Mouse (Mus musculus): Measurements from ENCODE around the gene Hist1h4a. TPM values are rescaled to one million over a fixed set of nuclear protein-coding genes. Genes with fewer than 3 reads are reported as not detected.
A peak's percentile ranks its signal among the peaks of the same experiment; 100 is the strongest.
"Not testable (repeated sequence)": the region's sequence is repeated elsewhere in the genome, so short reads cannot be mapped to it uniquely, and the experiment has no call there.

The Hist1h4a gene
- total RNA-seq (2021): 10 to 100 TPM; 55.4 to 68.5 TPM
- long read RNA-seq, experiment 1: 0 reads
- long read RNA-seq, experiment 2: 0 reads

DNA sequence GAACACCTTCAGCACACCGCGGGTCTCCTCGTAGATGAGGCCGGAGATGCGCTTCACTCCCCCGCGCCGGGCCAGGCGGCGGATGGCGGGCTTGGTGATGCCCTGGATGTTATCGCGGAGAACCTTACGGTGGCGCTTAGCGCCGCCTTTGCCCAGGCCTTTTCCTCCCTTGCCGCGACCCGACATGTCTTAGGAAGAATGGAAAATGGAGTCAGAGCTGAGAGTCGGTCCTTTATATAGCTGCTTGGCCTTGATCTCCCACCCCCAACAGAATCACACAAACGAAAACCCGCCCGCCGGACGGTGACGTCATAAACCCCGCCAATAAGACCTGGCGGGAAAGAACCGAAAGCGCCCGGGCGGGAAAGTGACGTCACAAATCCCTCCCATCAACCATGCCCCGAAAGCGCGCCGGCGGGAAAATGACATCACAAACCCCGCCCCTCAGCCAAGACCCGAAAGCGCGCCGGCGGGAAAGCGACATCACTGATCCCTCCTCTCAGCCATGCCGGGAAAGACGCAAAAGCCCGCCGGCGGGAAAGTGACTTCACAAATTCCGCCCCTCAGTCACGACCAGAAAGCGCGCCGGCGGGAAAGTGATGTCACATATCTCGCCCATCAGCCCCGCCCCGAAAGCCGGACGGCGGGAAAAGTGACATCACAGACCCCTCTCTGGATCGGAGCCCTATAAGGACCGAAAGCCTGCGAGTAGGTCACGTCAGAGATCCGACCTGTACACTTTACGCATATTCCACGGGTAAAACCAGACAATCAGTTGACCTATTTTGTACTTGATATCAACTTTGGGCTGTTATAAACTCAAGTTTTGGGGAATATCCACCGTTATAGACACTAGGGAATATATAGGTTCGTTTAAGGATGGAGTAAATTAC is at the start of gene Hist1h4a:
Hist1h4a (minus strand) TSS at position 259 of the 893 bp plus-strand sequence.
- intact Hi-C loops (cut with DNase I; ENCODE audit: low total_unique reads): no loop called here
- peak; percentile 96 for DNase-seq

DNA sequence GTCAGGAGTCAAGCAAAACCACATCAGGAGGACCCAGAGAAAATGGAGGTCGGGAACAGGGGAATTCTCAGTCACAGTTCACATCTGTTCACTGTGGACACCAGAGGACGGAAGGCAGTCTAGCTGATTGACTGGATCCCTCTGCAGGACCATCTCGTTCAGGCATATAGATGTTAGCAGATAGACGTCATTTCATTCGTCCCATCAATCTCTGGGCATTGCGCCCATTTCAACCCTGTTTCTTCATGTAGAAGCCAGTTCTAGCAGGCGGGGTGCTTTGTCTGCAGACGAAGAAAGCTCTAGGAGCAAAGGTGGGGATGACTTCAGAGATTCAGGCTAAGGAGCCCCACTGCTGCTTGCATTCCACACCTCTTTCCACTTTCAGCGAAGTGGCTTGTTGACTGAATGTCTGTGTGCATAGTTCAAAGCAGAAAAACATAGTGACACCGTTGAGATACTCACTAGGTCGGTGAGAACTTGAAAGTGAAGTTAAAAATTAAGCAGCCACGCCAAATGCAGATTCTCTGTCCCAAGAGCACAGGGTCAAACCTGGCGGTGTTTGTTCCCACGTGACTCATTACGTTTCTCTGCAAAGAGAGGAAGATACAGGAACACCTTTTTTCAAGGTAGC is 45.5 kb upstream of the Hist1h4a start, which contains the start of gene Slc17a2:
Slc17a2 (plus strand) TSS at position 572 of the 631 bp plus-strand sequence.
- intact Hi-C loops (cut with DNase I; ENCODE audit: low total_unique reads): no loop called here
- no peak for DNase-seq

DNA sequence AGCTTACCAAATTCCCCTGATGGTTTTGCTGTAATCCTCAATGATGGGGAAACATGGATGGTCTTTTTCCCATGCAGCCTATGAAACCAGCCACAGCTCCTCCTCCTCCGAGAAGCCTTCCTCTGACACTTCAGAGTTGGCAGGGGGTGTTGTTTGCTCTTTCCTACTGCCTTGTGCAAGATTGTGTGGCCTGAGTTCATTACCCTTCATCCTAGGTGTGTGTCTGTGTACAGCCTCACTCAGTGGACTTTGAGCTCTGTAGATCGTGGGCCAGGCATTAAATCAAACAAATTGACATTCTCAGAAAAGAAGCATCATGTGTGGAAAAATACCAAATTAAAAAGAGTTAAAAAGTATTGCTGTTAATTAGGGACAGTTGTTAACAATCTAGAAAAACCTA is 43.5 kb upstream of the Hist1h4a start:
- DNase-seq: no peak
- intact Hi-C loops (cut with DNase I; ENCODE audit: low total_unique reads): no loop called here

GRCm38 (mm10) chr13:23799405-23799804 is 38.4 kb upstream of the Hist1h4a start:
- intact Hi-C loops (cut with DNase I; ENCODE audit: low total_unique reads): no loop called here
- DNase-seq: no peak

- intact Hi-C loops (cut with DNase I; ENCODE audit: low total_unique reads): no loop called here
- DNase-seq: peak; percentile 6
These were observed 31.5 kb upstream of the Hist1h4a start for GRCm38 (mm10) chr13:23792520-23792919.

DNA sequence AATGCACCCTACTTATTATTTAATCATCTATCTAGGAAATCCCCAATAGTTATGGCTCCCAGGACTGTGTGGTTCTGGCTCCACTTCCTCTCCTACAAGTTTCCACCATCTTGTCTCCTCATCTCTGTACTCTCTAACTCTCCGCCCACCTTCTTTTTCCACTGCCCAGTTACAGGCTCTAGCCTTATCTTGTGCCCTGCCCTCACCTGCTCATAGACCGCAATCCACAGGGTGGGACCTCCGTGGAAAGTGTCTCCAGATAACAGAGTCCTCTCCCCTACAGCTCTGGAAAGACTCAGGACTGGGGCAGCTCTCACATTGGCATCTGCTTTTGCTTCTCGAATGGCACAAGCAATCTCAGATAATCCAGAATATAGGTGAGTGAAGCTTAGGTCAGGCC is 18.0 kb upstream of the Hist1h4a start:
- DNase-seq: no peak
- intact Hi-C loops (cut with DNase I; ENCODE audit: low total_unique reads): no loop called here

DNA sequence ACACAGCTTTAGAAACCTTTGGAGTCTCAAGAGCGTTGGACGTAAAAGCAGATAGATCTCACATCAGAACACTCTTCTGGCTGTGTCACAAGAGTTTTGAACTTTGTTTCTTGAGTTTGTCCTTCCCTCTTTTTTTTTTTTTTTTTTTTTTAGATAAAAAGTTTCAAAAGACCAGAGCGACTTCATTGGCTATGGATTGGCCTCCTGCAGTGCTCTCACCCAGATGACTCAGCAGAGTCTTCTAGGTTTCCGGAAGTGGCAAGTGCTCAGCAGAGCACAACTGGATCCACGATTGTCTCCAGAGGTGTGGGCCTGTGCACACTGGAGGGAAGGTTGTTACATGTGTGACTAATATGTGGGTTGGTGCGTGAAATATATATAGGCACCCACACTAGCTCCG is 17.3 kb upstream of the Hist1h4a start:
- intact Hi-C loops (cut with DNase I; ENCODE audit: low total_unique reads): no loop called here
- DNase-seq: no peak

DNA sequence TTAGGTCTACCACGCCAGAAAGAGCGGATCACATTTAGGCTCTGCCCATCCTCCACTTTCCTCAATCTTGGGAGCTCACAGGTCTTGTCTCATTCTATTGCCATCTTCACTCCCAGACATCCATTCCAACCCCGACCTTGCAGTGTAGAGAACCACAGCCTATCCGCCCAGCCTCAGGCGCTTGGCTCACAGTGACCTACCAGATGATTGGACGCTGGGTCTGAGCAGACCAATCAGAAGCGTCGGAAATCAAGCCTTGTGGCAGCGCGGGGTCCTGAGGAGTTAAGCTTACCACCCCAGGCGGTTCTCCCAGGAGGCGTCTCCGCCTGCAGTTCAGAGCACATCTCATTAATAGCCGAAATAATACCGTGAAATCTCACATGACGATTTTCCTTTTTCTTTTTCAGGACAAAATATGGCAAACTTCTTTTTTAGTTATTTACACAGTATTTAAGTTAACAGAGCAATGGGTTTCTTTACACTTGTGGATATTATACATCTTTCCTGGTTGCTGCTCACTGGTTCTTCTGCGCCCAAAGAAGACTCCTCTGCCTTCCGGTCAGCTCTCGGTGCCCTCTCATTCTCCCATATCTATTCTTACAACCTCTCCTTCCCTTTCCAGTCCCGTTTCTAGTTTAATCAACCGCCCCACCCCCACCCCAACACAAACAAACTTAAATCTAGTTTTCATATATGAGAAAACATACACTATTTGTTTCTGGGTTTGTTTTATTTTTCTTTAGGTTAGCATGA is 11.7 kb upstream of the Hist1h4a start:
- intact Hi-C loops (cut with DNase I; ENCODE audit: low total_unique reads): no loop called here
- DNase-seq: peak; percentile 19

DNA sequence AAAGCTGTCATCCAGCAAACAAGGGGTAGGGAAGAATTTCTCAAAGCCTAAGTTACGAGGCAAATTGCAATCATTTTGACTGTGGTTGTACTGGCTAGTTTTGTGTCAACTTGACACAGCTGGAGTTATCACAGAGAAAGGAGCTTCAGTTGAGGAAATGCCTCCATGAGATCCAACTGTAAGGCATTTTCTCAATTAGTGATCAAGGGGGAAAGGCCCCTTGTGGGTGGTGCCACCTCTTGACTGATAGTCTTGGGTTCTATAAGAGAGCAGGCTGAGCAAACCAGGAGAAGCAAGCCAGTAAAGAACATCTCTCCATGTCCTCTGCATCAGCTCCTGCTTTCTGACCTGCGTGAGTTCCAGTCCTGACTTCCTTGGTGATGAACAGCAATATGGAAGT is 8.6 kb upstream of the Hist1h4a start, which contains the start of gene Trim38:
Trim38 (plus strand) TSS at position 301 of the 400 bp plus-strand sequence.
- intact Hi-C loops (cut with DNase I; ENCODE audit: low total_unique reads); DNase-seq: not testable (repeated sequence)

DNA sequence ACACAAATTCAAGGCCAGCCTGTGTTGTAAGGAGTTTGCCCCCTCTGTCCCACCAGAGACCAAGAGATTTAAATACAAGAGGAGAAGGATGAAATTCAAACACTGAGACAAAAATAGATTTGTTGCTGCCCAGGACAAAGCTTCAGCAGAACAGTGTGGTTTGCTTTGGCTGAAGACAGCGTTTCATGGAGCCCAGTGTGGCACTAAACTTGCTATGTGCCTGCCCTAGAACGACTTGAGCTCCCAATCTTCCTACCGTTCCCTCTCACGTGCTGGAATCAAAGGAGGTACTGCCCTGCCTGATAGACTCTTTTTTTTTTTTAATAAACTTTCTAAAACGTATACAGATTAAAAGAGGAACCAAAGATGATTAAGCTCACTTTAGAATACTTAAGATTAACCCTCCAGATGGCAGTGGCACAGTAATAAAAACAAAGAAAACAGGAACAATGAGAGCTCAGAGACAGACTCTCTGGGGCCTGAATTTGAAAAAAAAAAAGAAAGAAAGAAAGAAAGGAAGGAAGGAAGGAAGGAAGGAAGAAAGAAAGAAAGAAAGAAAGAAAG is 7.9 kb upstream of the Hist1h4a start:
- intact Hi-C loops (cut with DNase I; ENCODE audit: low total_unique reads): no loop called here
- no peak for DNase-seq

DNA sequence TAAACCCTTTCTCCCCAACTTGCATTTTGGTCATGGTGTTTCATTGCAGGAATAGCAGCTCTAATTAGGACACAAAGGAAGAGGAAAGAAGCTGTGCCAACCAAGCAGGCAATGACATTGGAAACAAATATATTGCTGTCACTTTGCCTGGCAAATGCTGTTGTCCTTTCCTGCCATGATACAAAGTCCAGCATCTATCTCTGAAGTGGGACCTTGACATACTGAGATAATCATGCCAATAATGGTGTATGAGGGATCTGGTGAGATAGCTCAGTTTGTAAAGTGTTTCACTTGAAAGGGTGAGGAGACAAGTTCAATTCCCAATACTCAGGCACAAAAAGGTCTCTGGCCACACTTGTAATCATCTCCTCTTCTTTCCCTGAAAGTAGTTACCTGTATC is 5.7 kb upstream of the Hist1h4a start:
- intact Hi-C loops (cut with DNase I; ENCODE audit: low total_unique reads): no loop called here
- no peak for DNase-seq

DNA sequence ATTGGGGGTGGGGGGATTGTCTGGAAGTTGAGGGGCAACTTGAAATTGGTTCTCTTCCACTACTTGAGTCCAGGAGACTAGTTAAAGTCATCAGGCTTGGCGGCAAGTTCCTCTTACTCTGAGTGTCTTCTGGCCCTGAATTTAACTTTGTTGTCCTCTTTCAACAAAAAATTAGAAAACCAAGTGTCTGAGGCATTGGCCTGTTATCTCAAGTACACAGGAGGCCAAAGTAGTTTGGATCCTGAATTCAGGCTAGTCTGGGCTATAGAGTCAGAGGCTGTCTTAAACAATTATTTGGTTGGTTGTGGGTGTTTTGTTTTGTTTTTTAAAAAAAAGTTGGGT is 4.1 kb upstream of the Hist1h4a start:
- intact Hi-C loops (cut with DNase I; ENCODE audit: low total_unique reads): no loop called here
- DNase-seq: no peak

DNA sequence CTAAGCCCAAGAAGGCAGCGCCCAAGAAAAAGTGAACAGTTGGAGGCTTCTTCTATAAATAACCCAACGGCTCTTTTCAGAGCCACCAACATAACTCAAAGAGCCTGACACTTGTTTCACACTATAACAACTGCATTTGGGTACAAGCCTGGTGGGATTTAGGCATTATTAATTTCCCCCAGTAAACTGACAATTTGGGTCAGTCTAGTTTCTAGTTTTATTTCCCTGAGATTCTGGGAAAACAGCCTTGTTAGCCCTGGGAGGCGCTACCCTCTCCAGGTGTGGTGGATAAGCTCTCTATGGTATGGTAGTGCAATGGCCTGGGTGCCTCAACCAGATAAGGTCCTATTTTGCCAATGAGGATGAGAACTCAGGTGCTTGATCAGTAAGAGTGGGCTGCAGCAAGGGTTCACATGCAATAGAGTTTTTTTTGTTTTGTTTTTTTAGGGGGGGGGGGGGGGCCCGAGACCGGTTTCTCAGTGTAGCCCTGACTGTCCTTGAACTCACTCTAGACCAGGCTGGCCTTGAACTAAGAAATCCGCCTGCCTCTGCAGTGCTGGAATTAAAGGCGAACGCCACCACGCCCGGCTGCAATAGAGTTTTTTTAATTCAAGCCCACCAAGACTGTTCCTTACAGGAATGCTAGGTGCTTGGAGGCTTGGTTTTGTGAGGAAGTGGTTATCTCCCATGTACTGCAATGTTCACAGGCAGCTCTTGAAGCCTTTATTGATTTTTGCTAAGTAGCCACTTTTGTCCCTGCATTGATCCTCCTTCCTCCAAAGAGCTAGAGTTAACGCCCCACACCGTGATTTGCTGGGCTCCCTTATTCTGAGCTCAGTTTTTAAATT is 3.5 kb upstream of the Hist1h4a start:
- intact Hi-C loops (cut with DNase I; ENCODE audit: low total_unique reads): no loop called here
- DNase-seq: no peak

DNA sequence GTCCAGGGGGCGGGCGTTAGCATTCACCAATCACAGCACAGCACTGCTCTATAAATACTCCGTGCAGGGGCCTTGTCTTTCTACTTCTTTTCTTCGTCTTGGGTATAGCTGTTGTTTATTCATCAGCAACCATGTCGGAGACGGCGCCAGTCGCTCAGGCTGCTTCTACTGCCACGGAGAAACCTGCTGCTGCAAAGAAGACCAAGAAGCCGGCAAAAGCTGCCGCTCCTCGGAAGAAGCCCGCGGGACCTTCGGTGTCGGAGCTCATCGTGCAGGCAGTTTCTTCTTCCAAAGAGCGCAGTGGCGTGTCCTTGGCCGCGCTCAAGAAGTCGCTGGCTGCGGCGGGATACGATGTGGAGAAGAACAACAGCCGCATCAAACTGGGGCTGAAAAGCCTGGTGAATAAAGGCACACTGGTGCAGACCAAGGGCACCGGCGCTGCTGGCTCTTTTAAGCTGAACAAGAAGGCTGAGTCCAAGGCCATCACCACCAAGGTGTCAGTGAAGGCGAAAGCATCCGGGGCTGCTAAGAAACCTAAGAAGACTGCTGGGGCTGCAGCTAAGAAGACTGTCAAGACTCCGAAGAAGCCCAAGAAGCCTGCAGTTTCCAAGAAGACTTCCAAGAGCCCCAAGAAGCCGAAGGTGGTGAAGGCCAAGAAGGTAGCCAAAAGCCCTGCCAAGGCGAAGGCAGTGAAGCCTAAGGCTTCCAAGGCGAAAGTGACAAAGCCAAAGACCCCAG is 2.7 kb upstream of the Hist1h4a start, which contains the start of gene Hist1h1a:
Hist1h1a (plus strand) TSS at position 81 of the 738 bp plus-strand sequence.
- DNase-seq: peak; percentile 77
- intact Hi-C loops (cut with DNase I; ENCODE audit: low total_unique reads): no loop called here

DNA sequence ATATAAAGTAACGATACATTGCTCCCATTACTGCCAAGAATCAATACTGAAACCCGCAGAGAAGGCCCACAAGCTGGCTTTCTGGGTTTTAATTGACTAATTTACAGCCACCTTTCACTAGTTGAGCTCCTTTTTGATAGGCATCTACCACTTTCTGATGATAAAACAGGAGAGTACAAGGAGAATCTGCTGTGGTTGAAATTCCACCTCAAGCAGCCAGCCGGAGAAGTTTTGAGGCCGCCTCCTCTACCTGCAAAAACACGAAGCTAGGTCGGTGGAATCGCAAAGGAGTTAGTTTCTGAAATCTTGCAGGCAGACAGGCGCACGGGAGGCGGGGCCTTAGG is 2.2 kb upstream of the Hist1h4a start:
- intact Hi-C loops (cut with DNase I; ENCODE audit: low total_unique reads): no loop called here

DNA sequence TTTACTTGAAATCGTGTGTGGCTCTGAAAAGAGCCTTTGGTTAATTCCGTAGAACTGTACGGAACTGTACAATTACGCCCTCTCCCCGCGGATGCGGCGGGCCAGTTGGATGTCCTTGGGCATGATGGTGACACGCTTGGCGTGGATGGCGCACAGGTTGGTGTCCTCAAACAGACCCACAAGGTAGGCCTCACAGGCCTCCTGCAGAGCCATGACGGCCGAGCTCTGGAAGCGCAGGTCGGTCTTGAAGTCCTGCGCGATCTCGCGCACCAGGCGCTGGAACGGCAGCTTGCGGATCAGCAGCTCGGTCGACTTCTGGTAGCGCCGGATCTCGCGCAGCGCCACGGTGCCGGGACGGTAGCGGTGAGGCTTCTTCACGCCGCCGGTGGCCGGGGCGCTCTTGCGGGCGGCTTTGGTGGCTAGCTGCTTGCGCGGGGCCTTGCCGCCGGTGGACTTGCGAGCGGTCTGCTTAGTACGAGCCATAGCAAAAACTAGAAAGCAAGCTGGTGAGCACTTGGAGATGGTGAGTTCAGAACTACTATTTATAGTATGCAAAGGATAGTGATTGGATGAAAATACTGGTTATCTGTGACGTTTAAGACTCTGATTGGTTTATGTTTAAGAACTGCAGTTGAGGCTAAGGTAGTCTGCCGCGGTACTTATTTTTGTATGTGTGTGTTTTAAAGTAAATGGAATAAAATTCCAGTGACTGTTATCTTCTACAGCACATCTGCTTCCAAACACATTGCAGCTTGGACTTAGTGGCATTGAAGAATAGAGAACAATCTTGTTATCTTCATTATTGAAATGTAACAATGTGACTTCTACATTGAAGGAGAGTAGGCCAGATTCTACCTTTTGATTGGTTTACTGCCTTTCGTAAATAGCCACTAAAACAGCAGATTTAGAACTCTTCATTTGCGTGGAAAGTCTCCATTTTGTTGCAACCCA is 1.1 kb upstream of the Hist1h4a start, which contains the start of gene Hist1h3a:
Hist1h3a (minus strand) TSS at position 516 of the 951 bp plus-strand sequence.
- intact Hi-C loops (cut with DNase I; ENCODE audit: low total_unique reads): not testable (repeated sequence)
- peak; percentile 27 for DNase-seq

More for the DNA sequence above, 2.2 kb upstream of the Hist1h4a start:
- no peak for DNase-seq
